Mouse (Mus musculus) heart, postnatal 14 days (tissue): ENCODE measurements around the gene Rps11. TPM values are rescaled to one million over a fixed set of nuclear protein-coding genes. Genes with fewer than 3 reads are reported as not detected.

ENCODE experiments used
- microRNA-seq, 2 experiments: library from miRNA; unstranded; fragments of <30 nt; microRNA quantifications; one replicate each; pipeline ENCODE4 v1.2.0; 2021 to 2022
- total RNA-seq, 2 experiments: library from RNA; stranded (reverse); gene quantifications; 2 replicates each; pipeline ENCODE4 v1.2.3; 2021

Rps11 gene
- total RNA-seq, 2 experiments from 2014 or later: 582 to 636 TPM

Small RNAs within 50 kb of the gene (microRNA-seq; reads per million reads assigned to microRNA genes)
- 927 to 1,241 reads per million in 2 experiments for gene Mir150
- 16.8 to 16.9 reads per million in 2 experiments for gene Mir5121
- gene Mir7055: 0 to 3.0 reads per million in 2 experiments

Other genes with a start within 250 kb of the Rps11 start
- gene Med25, start 231.7 kb downstream of the Rps11 start, total RNA-seq: 10 to 100 TPM; 60.3 to 68.6 TPM
- 10 to 100 TPM in 1 of 2 experiments, 1 to 10 TPM in 1; 9.0 to 18.1 TPM for gene Fuz, start 228.4 kb downstream of the Rps11 start, total RNA-seq
- gene Ap2a1, start 194.9 kb downstream of the Rps11 start, total RNA-seq: 10 to 100 TPM; 74.5 to 82.2 TPM
- not detected for gene Tsks, start 181.2 kb downstream of the Rps11 start, total RNA-seq
- gene Cpt1c, start 149.6 kb downstream of the Rps11 start, total RNA-seq: 1 to 10 TPM; 3.1 to 3.5 TPM
- 100 to 1,000 TPM; 119 to 128 TPM for gene Prmt1, start 137.9 kb downstream of the Rps11 start, total RNA-seq
- gene Irf3, start 126.8 kb downstream of the Rps11 start, total RNA-seq: 10 to 100 TPM; 36.5 to 40.2 TPM
- gene Bcl2l12, start 125.7 kb downstream of the Rps11 start, total RNA-seq: 10 to 100 TPM; 10.4 to 12.3 TPM
- gene Scaf1, start 108.1 kb downstream of the Rps11 start, total RNA-seq: 10 to 100 TPM; 53.8 to 56.1 TPM
- 10 to 100 TPM; 60.7 to 62.8 TPM for gene Rras, start 106.5 kb downstream of the Rps11 start, total RNA-seq
- 10 to 100 TPM; 27.2 to 28.3 TPM for gene Prr12, start 71.6 kb downstream of the Rps11 start, total RNA-seq
- gene Nosip, start 62.0 kb downstream of the Rps11 start, total RNA-seq: 10 to 100 TPM; 27.7 to 33.7 TPM
- gene Prrg2, start 61.8 kb downstream of the Rps11 start, total RNA-seq: 10 to 100 TPM; 11.1 to 11.4 TPM
- 10 to 100 TPM; 46.0 to 53.7 TPM for gene Rcn3, start 32.2 kb downstream of the Rps11 start, total RNA-seq
- 10 to 100 TPM; 72.0 to 76.7 TPM for gene Fcgrt, start 20.6 kb downstream of the Rps11 start, total RNA-seq
- gene Rpl13a, start 4.3 kb upstream of the Rps11 start, total RNA-seq: 100 to 1,000 TPM; 573 to 686 TPM
- gene Gm45713, start 11.8 kb upstream of the Rps11 start, total RNA-seq: under 1 TPM in 1 of 2 experiments, not detected in 1; 0.45 TPM
- gene Flt3l, start 12.0 kb upstream of the Rps11 start, total RNA-seq: 1 to 10 TPM; 4.3 to 5.8 TPM
- gene Pih1d1, start 29.9 kb upstream of the Rps11 start, total RNA-seq: 10 to 100 TPM; 27.7 to 31.2 TPM
- 10 to 100 TPM; 20.3 to 27.3 TPM for gene Aldh16a1, start 30.1 kb upstream of the Rps11 start, total RNA-seq
- gene Slc17a7, start 39.5 kb upstream of the Rps11 start, total RNA-seq: 10 to 100 TPM in 1 of 2 experiments, 1 to 10 TPM in 1; 8.1 to 11.5 TPM
- gene Gfy, start 55.1 kb upstream of the Rps11 start, total RNA-seq: not detected
- gene Pth2, start 56.6 kb upstream of the Rps11 start, total RNA-seq: not detected
- not detected for gene Ccdc155, start 80.5 kb upstream of the Rps11 start, total RNA-seq
- gene Dkkl1, start 87.7 kb upstream of the Rps11 start, total RNA-seq: not detected
- 10 to 100 TPM; 10.1 to 14.4 TPM for gene Tead2, start 91.3 kb upstream of the Rps11 start, total RNA-seq
- gene Cd37, start 114.7 kb upstream of the Rps11 start, total RNA-seq: 1 to 10 TPM; 3.8 to 5.5 TPM
- gene Slc6a16, start 116.6 kb upstream of the Rps11 start, total RNA-seq: not detected
- gene Slc6a21, start 153.1 kb upstream of the Rps11 start, total RNA-seq: not detected
- 10 to 100 TPM; 20.8 to 22.3 TPM for gene Trpm4, start 209.3 kb upstream of the Rps11 start, total RNA-seq
- 100 to 1,000 TPM; 516 to 539 TPM for gene Hrc, start 210.9 kb upstream of the Rps11 start, total RNA-seq
- gene Ppfia3, start 242.6 kb upstream of the Rps11 start, total RNA-seq: under 1 TPM; 0.22 to 0.29 TPM
- under 1 TPM; 0.90 to 0.96 TPM for gene Lin7b, start 246.1 kb upstream of the Rps11 start, total RNA-seq